Mouse (Mus musculus) stomach, postnatal 0 days (tissue): ENCODE data around the gene Fmc1. TPM values are rescaled to one million over a fixed set of nuclear protein-coding genes. Genes with fewer than 3 reads are reported as not detected.

Experiments
- ATAC-seq: fragments of 200-750 bp; cut with Nextera tagmentation; 2 replicates; pipeline ENCODE4 v1.8.0; 2017; ENCODE audit not compliant: low FRiP score, low TSS enrichment
- DNase-seq: peaks from one replicate; pipeline ENCODE4 v3.0.0-alpha.2; 2016; ENCODE audit warnings: low spot score
- H3K27ac ChIP-seq: fragments of 300-500 bp; sonication (generic); replicated peaks from 2 replicates; pipeline ENCODE4 v1.5.1; 2014; ENCODE audit warnings: mild to moderate bottlenecking, control low read depth
- H3K27me3 ChIP-seq: fragments of 300-500 bp; sonication (generic); 2 replicates; pipeline ENCODE4 v1.6.1; 2014; ENCODE audit warnings: low read length; ENCODE audit not compliant: control insufficient read depth, insufficient read depth
- H3K36me3 ChIP-seq: fragments of 300-500 bp; sonication (generic); 2 replicates; pipeline ENCODE4 v1.6.1; 2014; ENCODE audit warnings: low read length, mixed read lengths; ENCODE audit not compliant: control insufficient read depth, insufficient read depth
- H3K4me1 ChIP-seq: fragments of 300-500 bp; sonication (generic); replicated peaks from 2 replicates; pipeline ENCODE4 v1.6.1; 2014; ENCODE audit warnings: antibody characterized with exemption; ENCODE audit not compliant: control insufficient read depth, insufficient read depth
- H3K4me2 ChIP-seq: fragments of 300-500 bp; sonication (generic); replicated peaks from 2 replicates; pipeline ENCODE4 v1.6.1; 2014; ENCODE audit warnings: low read depth, mild to moderate bottlenecking, control low read depth, moderate library complexity
- H3K4me3 ChIP-seq: fragments of 300-500 bp; sonication (generic); 2 replicates; pipeline ENCODE4 v1.5.1; 2014; ENCODE audit warnings: low read depth, low read length, control low read depth
- H3K9ac ChIP-seq: fragments of 300-500 bp; sonication (generic); 2 replicates; pipeline ENCODE4 v1.6.1; 2014; ENCODE audit warnings: mild to moderate bottlenecking, low read length, control low read depth, mixed read lengths
- H3K9me3 ChIP-seq: fragments of 300-500 bp; sonication (generic); 2 replicates; pipeline ENCODE4 v1.6.1; 2016; ENCODE audit warnings: low read length; ENCODE audit not compliant: control insufficient read depth
- CTCF ChIP-seq: IDR thresholded peaks from 2 replicates; pipeline ENCODE4 v1.5.1; 2016; ENCODE audit warnings: antibody characterized with exemption, low read depth, mild to moderate bottlenecking, moderate library complexity
- EP300 ChIP-seq: optimal IDR thresholded peaks from 2 replicates; pipeline ENCODE3; 2016; ENCODE audit warnings: antibody characterized with exemption
- WGBS: fragments of 180-500 bp; shearing (Covaris S2); extraction: QIAGEN DNeasy Blood & Tissue Kit; methylation state at CpG from one replicate; pipeline ENCODE4 v1.1.7; 2014; 5-methylcytosine and 5-hydroxymethylcytosine counted together
- microRNA-seq: library from miRNA; unstranded; fragments of <30 nt; microRNA quantifications from one replicate; pipeline ENCODE4, GENCODE M21; 2016
- polyA plus RNA-seq: library from polyadenylated mRNA; unstranded; fragments of >200 nt; fragmentation: Nextera tagmentation; extraction: Ambion mirVana; gene quantifications from 2 replicates; pipeline ENCODE4 v1.2.1, GENCODE M21; 2015

Fmc1 gene
- polyA plus RNA-seq, 1 experiment from 2014 or later, result 157 TPM

DNA sequence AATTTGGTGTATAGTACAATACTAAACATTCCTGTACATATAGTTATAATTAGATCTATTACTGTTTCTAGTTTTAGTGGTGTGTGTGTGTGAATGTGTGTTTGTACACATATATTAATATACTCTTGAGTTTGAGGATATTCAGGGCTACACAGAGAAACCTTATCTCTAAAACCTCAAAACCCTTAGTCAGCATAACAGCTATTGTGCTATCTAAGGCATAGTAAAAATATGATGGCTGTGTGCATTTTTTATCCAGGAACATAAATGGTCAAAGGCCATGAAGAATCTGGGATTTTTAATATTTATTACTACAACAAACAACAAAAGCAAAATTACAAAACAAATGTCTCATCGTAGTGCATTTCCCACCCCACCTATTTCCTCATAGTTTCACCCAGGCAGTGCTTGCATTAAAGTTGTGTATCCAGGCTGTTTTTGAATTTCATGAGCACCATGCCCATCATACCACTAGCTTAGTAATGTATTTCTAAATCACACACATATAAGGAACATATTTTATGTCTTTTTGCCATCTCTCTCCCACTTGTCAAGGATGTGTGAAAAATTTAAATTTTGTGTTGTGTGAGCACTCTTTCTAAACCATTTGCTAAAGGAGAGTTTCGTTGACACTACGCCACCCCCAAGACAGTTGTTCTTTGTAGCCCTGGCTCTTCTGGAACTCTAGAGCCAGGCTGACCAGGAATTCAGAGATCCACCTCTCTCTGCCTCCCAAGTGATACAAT lies 47.0 kb downstream of the Fmc1 start:
- no peak for ATAC-seq
- TF ChIP-seq EP300, result no peak
- no peak for TF ChIP-seq CTCF
- DNase-seq, result no peak
- H3K9ac ChIP-seq, result no peak overlapping the region
- 90% methylated on average over 3 of the region's 3 CpGs for WGBS
- H3K4me2 ChIP-seq, result no peak overlapping the region
- no peak overlapping the region for H3K27ac ChIP-seq
- no peak overlapping the region for H3K4me3 ChIP-seq
- no peaks in the 10 kb centered on the region for H3K9me3 ChIP-seq
- H3K4me1 ChIP-seq, result no peaks in the 10 kb centered on the region
- H3K27me3 ChIP-seq, result no peaks in the 10 kb centered on the region
- H3K36me3 ChIP-seq, result peaks cover 5% of the 10 kb centered on the region; the same call in 1 of the 2 replicates

DNA sequence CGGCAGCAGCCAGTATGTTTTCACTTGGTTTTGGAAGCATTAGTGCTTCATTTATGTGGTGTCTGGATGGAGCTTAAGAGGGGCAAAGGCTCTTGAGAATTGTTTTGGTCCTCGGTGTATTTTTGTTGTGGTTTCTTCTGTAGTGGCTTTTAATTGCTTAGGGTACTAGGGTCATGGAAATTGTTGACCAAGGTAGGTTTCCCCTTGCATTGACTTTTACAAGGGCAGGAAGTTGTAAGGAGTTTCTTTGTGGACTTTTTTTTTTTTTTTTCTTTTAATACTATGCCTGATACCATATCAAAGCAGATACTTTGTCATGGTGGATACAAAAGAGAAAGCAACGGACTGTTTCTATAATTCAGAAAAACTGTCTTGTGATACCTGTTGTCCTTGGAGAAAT lies 48.4 kb downstream of the Fmc1 start:
- 89% methylated on average over 3 of the region's 3 CpGs for WGBS
- ATAC-seq (no peak), DNase-seq (no peak)
- no peak overlapping the region for H3K9ac ChIP-seq
- TF ChIP-seq CTCF (no peak), EP300 (no peak)
- H3K4me3 ChIP-seq, result no peak overlapping the region
- H3K9me3 ChIP-seq, result no peaks in the 10 kb centered on the region
- H3K36me3 ChIP-seq, result peaks cover 10% of the 10 kb centered on the region
- no peaks in the 10 kb centered on the region for H3K4me1 ChIP-seq
- H3K27ac ChIP-seq, result no peak overlapping the region
- H3K4me2 ChIP-seq, result no peak overlapping the region
- no peaks in the 10 kb centered on the region for H3K27me3 ChIP-seq

Small RNA genes within 50 kb of the gene (microRNA-seq; reads per million reads assigned to microRNA genes)
- gene Mir7670, result not detected

Other genes with a start within 250 kb of the Fmc1 start
- gene Zc3hav1l, start 234.2 kb upstream of the Fmc1 start, polyA plus RNA-seq, result 2.1 and 2.3 TPM in 2 replicates
- 12.7 and 12.9 TPM in 2 replicates for gene Zc3hav1, start 178.9 kb upstream of the Fmc1 start, polyA plus RNA-seq
- gene Ttc26, start 152.0 kb upstream of the Fmc1 start, polyA plus RNA-seq, result 1.5 TPM in 2 replicates
- gene Ubn2, start 99.6 kb upstream of the Fmc1 start, polyA plus RNA-seq, result 5.3 and 6.7 TPM in 2 replicates
- gene Luc7l2, start 17.8 kb downstream of the Fmc1 start, polyA plus RNA-seq, result 19.2 and 24.2 TPM in 2 replicates
- 4.5 and 5.9 TPM in 2 replicates for gene Klrg2, start 103.7 kb downstream of the Fmc1 start, polyA plus RNA-seq
- 0.55 and 1.7 TPM in 2 replicates for gene Clec2l, start 129.6 kb downstream of the Fmc1 start, polyA plus RNA-seq